Comparison of ENCODE assay signal across 22 mouse cellular contexts in the genomic region with DNA sequence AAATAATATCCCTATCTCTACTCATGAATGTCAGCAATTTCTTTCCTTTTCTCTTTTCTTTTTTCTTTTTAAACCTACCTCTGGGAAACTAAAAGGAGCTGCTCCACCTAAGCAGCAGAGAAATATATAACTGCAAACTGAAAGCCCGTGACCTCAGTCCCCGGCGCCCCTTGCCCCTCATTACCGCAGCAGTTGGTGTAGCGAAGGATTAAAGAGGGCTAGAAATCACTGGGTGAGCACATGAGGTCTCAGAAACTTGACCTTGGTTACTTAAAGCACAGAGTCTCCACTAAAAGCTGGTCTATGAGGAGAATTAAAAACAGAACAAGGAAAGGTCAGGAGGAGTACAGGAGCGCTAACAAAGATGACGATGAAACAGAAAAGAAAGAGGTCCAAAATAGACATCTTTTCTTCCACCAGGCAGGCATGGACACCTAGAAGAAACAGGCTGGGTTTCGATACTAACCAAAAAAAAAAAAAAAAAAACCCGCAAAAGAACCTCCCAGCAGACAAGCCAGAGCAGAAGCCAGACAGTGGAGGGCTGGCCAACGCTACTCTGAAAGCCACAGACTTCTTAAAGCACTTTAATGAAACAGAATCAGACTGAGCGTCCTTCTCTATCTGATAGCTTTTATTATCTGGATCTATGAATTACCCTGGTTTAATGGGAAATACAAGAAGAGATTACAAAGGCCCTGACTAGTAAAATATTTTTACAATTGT. TPM values are rescaled to one million over a fixed set of nuclear protein-coding genes. Genes with fewer than 3 reads are reported as not detected.
A peak's percentile ranks its signal among the peaks of the same experiment; 100 is the strongest.
DNase-seq lines count a peak whose midpoint lies in the region; ATAC-seq lines count a peak whose summit lies in the region.
"Had no signal": no experiment of that assay in that cellular context is flagged by ENCODE, and none has a peak within 500 bp of the region (broad histone marks: within the 10 kb centered on the region; RNA-seq: fewer than 3 reads in every experiment).

No protein-coding gene starts in this region.

- no peak for DNase-seq in kidney, postnatal 14 days
- peak; percentile 50 for DNase-seq in embryonic facial prominence, embryonic 10.5 days (ENCODE audit: low spot score)
- peak; percentile 57 for DNase-seq in limb, embryonic 11.5 days (ENCODE audit: low spot score)
- peak; percentile 10 for DNase-seq in retina, postnatal 1 day
- DNase-seq in cerebellum, adult 9-10 months: no peak
- DNase-seq: B cell, adult 2 months; cerebellum, adult 18-20 months; cerebellum, postnatal 36 days; forebrain, postnatal 0 days; gastrocnemius, adult 2 months; heart, postnatal 14 days; layer of hippocampus, adult 9-11 months; liver; lung, postnatal 10 days; spleen, adult 18-20 months; thymus, postnatal 4 days had no signal

- H3K36me3 ChIP-seq in kidney, embryonic 15.5 days: no peaks in the 10 kb centered on the region
- H3K36me3 ChIP-seq in embryonic facial prominence, embryonic 10.5 days (replicated peaks): no peaks in the 10 kb centered on the region
- no peaks in the 10 kb centered on the region for H3K36me3 ChIP-seq in limb, embryonic 11.5 days (ENCODE audit: control insufficient read depth, insufficient read depth, low read length)
- H3K36me3 ChIP-seq: embryonic facial prominence, embryonic 15.5 days; heart, embryonic 12.5 days had no signal

- H3K4me1 ChIP-seq in kidney, embryonic 15.5 days: peaks cover 24% of the 10 kb centered on the region
- H3K4me1 ChIP-seq in embryonic facial prominence, embryonic 10.5 days: peaks cover 33% of the 10 kb centered on the region
- peaks cover 19% of the 10 kb centered on the region for H3K4me1 ChIP-seq in limb, embryonic 11.5 days (ENCODE audit: control insufficient read depth, insufficient read depth, low read length)
- H3K4me1 ChIP-seq: embryonic facial prominence, embryonic 15.5 days; heart, embryonic 12.5 days had no signal

- H3K27me3 ChIP-seq in kidney, embryonic 15.5 days: no peaks in the 10 kb centered on the region
- no peaks in the 10 kb centered on the region for H3K27me3 ChIP-seq in embryonic facial prominence, embryonic 10.5 days (replicated peaks; ENCODE audit: low read depth, poor library complexity, severe bottlenecking)
- no peaks in the 10 kb centered on the region for H3K27me3 ChIP-seq in limb, embryonic 11.5 days (ENCODE audit: control insufficient read depth, insufficient read depth, low read length)
- H3K27me3 ChIP-seq: embryonic facial prominence, embryonic 15.5 days; heart, embryonic 12.5 days had no signal

- no peaks in the 10 kb centered on the region for H3K9me3 ChIP-seq in kidney, embryonic 15.5 days (replicated peaks)
- H3K9me3 ChIP-seq in embryonic facial prominence, embryonic 10.5 days: no peaks in the 10 kb centered on the region
- no peaks in the 10 kb centered on the region for H3K9me3 ChIP-seq in limb, embryonic 11.5 days (ENCODE audit: control insufficient read depth, low read length)
- H3K9me3 ChIP-seq: embryonic facial prominence, embryonic 15.5 days; heart, embryonic 12.5 days had no signal

- peak overlapping the region; percentile 73 for H3K27ac ChIP-seq in kidney, embryonic 15.5 days
- H3K27ac ChIP-seq in embryonic facial prominence, embryonic 10.5 days (replicated peaks): peak overlapping the region; percentile 44; the same call in 1 of the 2 replicates
- no peak overlapping the region for H3K27ac ChIP-seq in limb, embryonic 11.5 days (replicated peaks; ENCODE audit: low read depth, low read length)
- H3K27ac ChIP-seq: embryonic facial prominence, embryonic 15.5 days; gastrocnemius, adult 2 months; hindbrain, embryonic 14.5 days had no signal

- ATAC-seq in kidney, embryonic 15.5 days (replicated peaks; ENCODE audit: low FRiP score): 0 out of 2 replicates have a peak, but pooled peaks have one; percentile 34
- no peak for ATAC-seq in limb, embryonic 11.5 days (ENCODE audit: insufficient number of reproducible peaks, low FRiP score, low TSS enrichment, low read depth)
- no peak for ATAC-seq in megakaryocyte progenitor cell, adult 5-6 weeks (replicated peaks; ENCODE audit: poor library complexity)
- ATAC-seq: forebrain, postnatal 0 days; intestine, embryonic 16.5 days had no signal

- WGBS in kidney, embryonic 15.5 days: 21% methylated on average over 11 of the region's 11 CpGs
- WGBS in embryonic facial prominence, embryonic 10.5 days: 42% methylated on average over 11 of the region's 11 CpGs
- 8% methylated on average over 11 of the region's 11 CpGs for WGBS in limb, embryonic 11.5 days

- H3K4me3 ChIP-seq in kidney, embryonic 15.5 days (replicated peaks): no peak overlapping the region
- H3K4me3 ChIP-seq in embryonic facial prominence, embryonic 10.5 days: no peak overlapping the region
- no peak overlapping the region for H3K4me3 ChIP-seq in limb, embryonic 11.5 days (ENCODE audit: low read depth, low read length)
- H3K4me3 ChIP-seq: embryonic facial prominence, embryonic 15.5 days; gastrocnemius, adult 2 months; heart, embryonic 12.5 days had no signal

- peak overlapping the region; percentile 39 for H3K4me2 ChIP-seq in kidney, embryonic 15.5 days
- peak overlapping the region; percentile 30; the same call in 1 of the 2 replicates for H3K4me2 ChIP-seq in limb, embryonic 11.5 days (ENCODE audit: low read depth, severe bottlenecking)
- H3K4me2 ChIP-seq: embryonic facial prominence, embryonic 15.5 days; heart, embryonic 12.5 days; hindbrain, embryonic 14.5 days had no signal

- no peak overlapping the region; the same call in 1 of the 2 replicates for H3K9ac ChIP-seq in kidney, embryonic 15.5 days
- H3K9ac ChIP-seq in limb, embryonic 11.5 days (ENCODE audit: low read length): no peak overlapping the region
- H3K9ac ChIP-seq: embryonic facial prominence, embryonic 15.5 days; forebrain, postnatal 0 days; heart, embryonic 12.5 days; hindbrain, embryonic 14.5 days had no signal

RNA-seq across cellular contexts. Expression of a gene that starts 39.0 kb away (rescaled TPM):
- polyA plus RNA-seq in kidney, embryonic 15.5 days (2015; fragmentation: Nextera tagmentation; extraction: Ambion mirVana): 16.7 and 18.8 TPM in 2 replicates
- 20.8 and 22.8 TPM in 2 replicates for polyA plus RNA-seq in embryonic facial prominence, embryonic 10.5 days (2016; fragmentation: Nextera tagmentation; extraction: Ambion mirVana)
- 13.4 and 13.6 TPM in 2 replicates for polyA plus RNA-seq in limb, embryonic 11.5 days (2014; fragmentation: Nextera tagmentation; extraction: Ambion mirVana)
- total RNA-seq in megakaryocyte progenitor cell, adult 5-6 weeks (2015): 20.5 and 21.4 TPM in 2 replicates
- total RNA-seq in megakaryocyte progenitor cell, adult 5-6 weeks (2017): 4.8 and 5.3 TPM in 2 replicates

Comparison
In these comparisons a context has a peak if more than half of its experiments do, and no peak if none do; other contexts are left out.
1. DNase-seq: peak in embryonic facial prominence, embryonic 10.5 days (single experiment), limb, embryonic 11.5 days (single experiment) and retina, postnatal 1 day (single experiment); none in kidney, postnatal 14 days (single experiment) and cerebellum, adult 9-10 months (single experiment).